Mouse (Mus musculus): ENCODE results near the gene Cd300lg. TPM values are rescaled to one million over a fixed set of nuclear protein-coding genes. Genes with fewer than 3 reads are reported as not detected.

The Cd300lg gene
- total and polyA plus RNA-seq, 3 experiments = 0.08 to 0.26 TPM; not detected in 1

DNA sequence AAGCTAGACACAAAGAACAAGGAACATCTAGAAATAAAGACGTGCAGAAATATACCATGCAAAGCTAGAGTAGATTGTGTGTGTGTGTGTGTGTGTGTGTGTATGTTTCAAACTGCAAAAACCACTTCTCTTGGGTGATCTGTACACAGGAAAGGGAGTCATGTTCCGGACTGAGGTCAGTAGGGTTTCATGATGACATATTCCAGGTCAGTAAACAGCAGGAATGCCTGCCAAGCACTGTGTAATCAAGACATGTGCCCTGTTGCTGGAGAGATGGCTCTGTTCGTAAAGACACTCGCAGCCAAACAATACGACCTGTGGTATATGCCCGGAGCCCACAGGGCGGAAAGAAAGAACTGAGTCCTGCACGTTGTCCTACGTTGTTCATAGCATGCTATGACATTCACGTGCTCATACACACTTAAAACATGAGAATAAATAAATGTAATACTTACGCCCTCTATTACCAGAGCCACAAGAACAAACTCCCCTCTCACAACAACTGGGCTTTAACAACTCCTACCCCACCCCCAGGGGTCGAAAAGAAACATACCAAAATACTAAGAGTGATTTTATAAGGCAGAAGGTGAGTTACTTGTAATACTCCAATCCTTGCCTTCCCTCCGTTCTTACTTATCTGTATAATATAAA lies 1.7 kb upstream of the Cd300lg start:
- H3K9me3 ChIP-seq (replicated peaks; ENCODE audit: insufficient read depth, low read length) = no peaks in the 10 kb centered on the region
- no peak overlapping the region for H3K9ac ChIP-seq (ENCODE audit: control insufficient read depth, low read depth, low read length, poor library complexity, severe bottlenecking)
- no peaks in the 10 kb centered on the region for H3K36me3 ChIP-seq (ENCODE audit: control insufficient read depth in 1 of 2, insufficient read depth in 2 of 2, low read length in 2 of 2)
- no peaks in the 10 kb centered on the region for H3K79me2 ChIP-seq (ENCODE audit: control insufficient read depth, insufficient read depth, low read length, poor library complexity)
- no peak for DNase-seq (ENCODE audit: low read depth, low spot score)
- TF ChIP-seq MEF2A (IDR thresholded peaks at IDR 0.05; ENCODE audit: extremely low read depth, insufficient replicate concordance, low read depth, low read length, poor library complexity, severe bottlenecking) (no peak), POLR2A (IDR thresholded peaks at IDR 0.05; ENCODE audit: control insufficient read depth in 1 of 2, insufficient read depth in 1 of 2, low read depth in 1 of 2, low read length in 2 of 2, poor library complexity in 1 of 2) (no peak), SMC3 (IDR thresholded peaks at IDR 0.05; ENCODE audit: low read depth, low read length) (no peak), NRF1 (IDR thresholded peaks at IDR 0.05; ENCODE audit: insufficient read depth, low read depth, low read length, poor library complexity, severe bottlenecking) (no peak), TCF12 (IDR thresholded peaks at IDR 0.05; ENCODE audit: low read depth, low read length) (no peak), TAL1 (IDR thresholded peaks at IDR 0.05; ENCODE audit: low read length) (no peak), USF1 (IDR thresholded peaks at IDR 0.05; ENCODE audit: low read depth, low read length) (no peak), CTCF (IDR thresholded peaks at IDR 0.05 in 2 of 3, conservative IDR thresholded peaks at IDR 0.05 in 1 of 3; ENCODE audit: control insufficient read depth in 1 of 3, insufficient read depth in 1 of 3, low read depth in 2 of 3, low read length in 3 of 3, poor library complexity in 1 of 3, severe bottlenecking in 1 of 3) (no peak), GATA1 (IDR thresholded peaks at IDR 0.05; ENCODE audit: low read depth, low read length) (no peak), MXI1 (IDR thresholded peaks at IDR 0.05; ENCODE audit: low read depth, low read length) (no peak), ETS1 (IDR thresholded peaks at IDR 0.05; ENCODE audit: low read depth, low read length) (no peak), RAD21 (IDR thresholded peaks at IDR 0.05; ENCODE audit: low read depth, low read length) (no peak), MAZ (IDR thresholded peaks at IDR 0.05; ENCODE audit: low read depth, low read length) (no peak), MAX (IDR thresholded peaks at IDR 0.05; ENCODE audit: low read length) (no peak), GABPA (IDR thresholded peaks at IDR 0.05; ENCODE audit: low read depth, low read length) (no peak), KAT2A (conservative IDR thresholded peaks at IDR 0.05; ENCODE audit: low read depth, low read length) (no peak; the same call in 1 of the 2 replicates), EP300 (IDR thresholded peaks at IDR 0.05; ENCODE audit: low read depth in 1 of 2, low read length in 2 of 2) (no peak), MYB (IDR thresholded peaks at IDR 0.05; ENCODE audit: low read depth, low read length) (no peak), TBP (IDR thresholded peaks at IDR 0.05; ENCODE audit: low read depth, low read length) (no peak), POLR2AphosphoS2 (IDR thresholded peaks at IDR 0.05; ENCODE audit: low read length) (no peak)
- no peak overlapping the region for H3K27ac ChIP-seq (ENCODE audit: control insufficient read depth, low read depth, low read length)
- 0 out of 4 replicates have a peak, but pooled peaks cover 0 to 4% of the 10 kb centered on the region in 2 experiments for H3K4me1 ChIP-seq (ENCODE audit: control insufficient read depth in 1 of 2, insufficient read depth in 2 of 2, low read length in 2 of 2)
- H3K4me3 ChIP-seq (ENCODE audit: control insufficient read depth in 1 of 2, insufficient read depth in 1 of 2, low read depth in 2 of 2, low read length in 2 of 2) = no peak overlapping the region
- H3K27me3 ChIP-seq (ENCODE audit: control insufficient read depth in 1 of 2, insufficient read depth in 2 of 2, low read length in 2 of 2) = peaks cover 2 to 7% of the 10 kb centered on the region in 2 experiments

DNA sequence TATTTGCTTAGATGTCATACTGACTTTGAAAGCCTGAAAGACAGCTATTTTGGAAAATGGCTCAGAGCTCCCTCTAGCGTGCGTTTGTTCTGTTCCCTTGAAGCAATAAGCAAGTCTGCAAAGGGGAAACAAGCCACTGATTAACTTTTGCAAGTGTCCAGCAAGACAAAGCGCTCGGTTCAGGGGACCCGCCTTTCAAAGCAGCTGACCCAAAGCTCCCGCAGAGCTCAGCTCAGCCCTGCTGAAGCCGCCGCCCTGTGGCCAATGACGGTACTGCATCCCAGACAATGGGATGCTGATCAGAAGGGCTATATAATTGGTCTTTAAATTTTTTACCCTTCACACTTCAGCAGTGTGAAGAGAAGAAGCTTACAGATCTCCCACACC lies 1.2 kb upstream of the Cd300lg start:
- Histone ChIP-seq H3K79me2 (ENCODE audit: control insufficient read depth, insufficient read depth, low read length, poor library complexity) (no peaks in the 10 kb centered on the region), H3K4me3 (ENCODE audit: control insufficient read depth in 1 of 2, insufficient read depth in 1 of 2, low read depth in 2 of 2, low read length in 2 of 2) (no peak overlapping the region), H3K36me3 (ENCODE audit: control insufficient read depth in 1 of 2, insufficient read depth in 2 of 2, low read length in 2 of 2) (no peaks in the 10 kb centered on the region), H3K27me3 (ENCODE audit: control insufficient read depth in 1 of 2, insufficient read depth in 2 of 2, low read length in 2 of 2) (peaks cover 2 to 7% of the 10 kb centered on the region in 2 experiments), H3K4me1 (ENCODE audit: control insufficient read depth in 1 of 2, insufficient read depth in 2 of 2, low read length in 2 of 2) (0 out of 4 replicates have a peak, but pooled peaks cover 0 to 4% of the 10 kb centered on the region in 2 experiments), H3K27ac (ENCODE audit: control insufficient read depth, low read depth, low read length) (no peak overlapping the region), H3K9me3 (replicated peaks; ENCODE audit: insufficient read depth, low read length) (no peaks in the 10 kb centered on the region), H3K9ac (ENCODE audit: control insufficient read depth, low read depth, low read length, poor library complexity, severe bottlenecking) (no peak overlapping the region)
- DNase-seq (ENCODE audit: low read depth, low spot score) = peak; percentile 91
- TF ChIP-seq MAX (IDR thresholded peaks at IDR 0.05; ENCODE audit: low read length) (no peak), USF1 (IDR thresholded peaks at IDR 0.05; ENCODE audit: low read depth, low read length) (peak; percentile 60), ELF1 (IDR thresholded peaks at IDR 0.05; ENCODE audit: low read depth, low read length) (no peak), MYC (IDR thresholded peaks at IDR 0.05; ENCODE audit: low read depth, low read length) (no peak), TBP (IDR thresholded peaks at IDR 0.05; ENCODE audit: low read depth, low read length) (no peak), MEF2A (IDR thresholded peaks at IDR 0.05; ENCODE audit: extremely low read depth, insufficient replicate concordance, low read depth, low read length, poor library complexity, severe bottlenecking) (no peak), ETS1 (IDR thresholded peaks at IDR 0.05; ENCODE audit: low read depth, low read length) (peak; percentile 52; the same call in 1 of the 2 replicates), JUND (IDR thresholded peaks at IDR 0.05; ENCODE audit: low read depth, low read length) (0 out of 2 replicates have a peak, but pooled peaks have one; percentile 47), ZNF384 (IDR thresholded peaks at IDR 0.05; ENCODE audit: low read depth, low read length) (no peak), MAFK (IDR thresholded peaks at IDR 0.05; ENCODE audit: borderline replicate concordance, low read depth, low read length) (no peak), CHD1 (IDR thresholded peaks at IDR 0.05; ENCODE audit: low read depth, low read length) (no peak), ZC3H11A (IDR thresholded peaks at IDR 0.05; ENCODE audit: low read depth, low read length) (peak; percentile 72), MXI1 (IDR thresholded peaks at IDR 0.05; ENCODE audit: low read depth, low read length) (no peak), SIN3A (IDR thresholded peaks at IDR 0.05; ENCODE audit: low read length) (peak; percentile 82), TAL1 (IDR thresholded peaks at IDR 0.05; ENCODE audit: low read length) (no peak), CTCF (IDR thresholded peaks at IDR 0.05 in 2 of 3, conservative IDR thresholded peaks at IDR 0.05 in 1 of 3; ENCODE audit: control insufficient read depth in 1 of 3, insufficient read depth in 1 of 3, low read depth in 2 of 3, low read length in 3 of 3, poor library complexity in 1 of 3, severe bottlenecking in 1 of 3) (peak; percentile 87 to 93 (median 91)), SMC3 (IDR thresholded peaks at IDR 0.05; ENCODE audit: low read depth, low read length) (peak; percentile 95), POLR2A (IDR thresholded peaks at IDR 0.05; ENCODE audit: control insufficient read depth in 1 of 2, insufficient read depth in 1 of 2, low read depth in 1 of 2, low read length in 2 of 2, poor library complexity in 1 of 2) (no peak), TCF12 (IDR thresholded peaks at IDR 0.05; ENCODE audit: low read depth, low read length) (no peak)

Measured in MEL (cell line).